Mouse (Mus musculus) liver, embryonic 14 days (tissue): Measurements from ENCODE around the gene Abca4. TPM values are rescaled to one million over a fixed set of nuclear protein-coding genes. Genes with fewer than 3 reads are reported as not detected.

Experiments
- polyA plus RNA-seq: library from polyadenylated mRNA; depleted of rRNA; stranded (reverse); fragments of >200 nt; gene quantifications from 2 replicates; pipeline ENCODE4 v1.2.3, GENCODE M21; 2012; rRNA removed

The Abca4 gene
- polyA plus RNA-seq = 0.33 and 0.51 TPM in 2 replicates

DNA sequence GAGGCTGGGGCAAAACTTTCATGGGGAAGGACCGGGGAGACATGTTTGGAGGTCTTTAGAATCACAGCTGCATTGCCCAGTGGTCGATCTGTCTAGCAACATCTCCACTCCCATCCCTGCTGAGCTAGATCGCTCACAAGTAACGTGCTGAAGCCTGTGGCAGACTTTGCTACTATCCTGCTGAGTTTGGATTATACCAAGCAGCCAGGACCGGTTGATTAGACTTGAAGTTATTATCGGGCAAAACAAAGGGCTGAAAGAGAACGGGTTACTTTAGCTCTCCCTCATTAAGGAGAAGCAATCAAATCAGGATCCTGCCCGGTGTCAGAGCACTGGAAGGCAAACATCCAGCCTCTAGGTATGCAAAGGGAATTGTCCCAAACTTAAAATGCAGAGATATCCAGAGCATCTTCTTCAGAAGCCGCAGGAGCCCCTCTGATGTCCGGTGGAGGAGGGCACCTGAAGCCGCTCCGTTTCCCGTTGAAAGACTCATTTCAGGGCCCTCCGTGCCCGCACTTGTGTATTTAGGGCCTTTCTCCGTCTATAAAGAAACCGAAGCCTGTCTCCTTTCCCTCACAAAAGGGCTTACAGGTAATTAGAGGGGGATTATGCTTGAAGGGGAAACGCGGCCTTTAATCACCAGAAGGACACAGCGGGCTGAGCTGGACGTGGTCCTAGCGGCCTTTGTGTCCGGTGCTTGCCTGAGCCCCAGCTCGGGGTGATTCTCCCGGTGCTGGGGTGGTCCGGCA is at the start of gene Abca4:
Gene Abca4 (plus strand): TSS at position 645 of the 749 bp plus-strand sequence.

Other genes starting within 250 kb of the Abca4 start
- gene Abcd3, start 229.1 kb upstream of the Abca4 start, polyA plus RNA-seq = 4.4 and 7.9 TPM in 2 replicates
- 4.7 and 4.8 TPM in 2 replicates for gene Arhgap29, start 91.9 kb upstream of the Abca4 start, polyA plus RNA-seq
- gene Gclm, start 201.1 kb downstream of the Abca4 start, polyA plus RNA-seq = 111 and 137 TPM in 2 replicates
- gene Dnttip2, start 229.9 kb downstream of the Abca4 start, polyA plus RNA-seq = 28.5 and 28.9 TPM in 2 replicates
- gene Bcar3, start 249.7 kb downstream of the Abca4 start, polyA plus RNA-seq = 3.7 TPM in 2 replicates